Mouse (Mus musculus) forebrain, embryonic 12.5 days (tissue): ENCODE measurements around the gene Ccdc57. TPM values are rescaled to one million over a fixed set of nuclear protein-coding genes. Genes with fewer than 3 reads are reported as not detected.
"Not testable (repeated sequence)": the region's sequence is repeated elsewhere in the genome, so short reads cannot be mapped to it uniquely, and the experiment has no call there.

Source experiments
- ATAC-seq: fragments of 200-750 bp; cut with Nextera tagmentation; 2 replicates; pipeline ENCODE4 v1.8.0; 2017; ENCODE audit warnings: moderate TSS enrichment; ENCODE audit not compliant: low FRiP score
- H3K27ac ChIP-seq: fragments of 300-500 bp; sonication (generic); 2 replicates; pipeline ENCODE4 v1.5.1; 2016; ENCODE audit warnings: mild to moderate bottlenecking
- H3K27me3 ChIP-seq: fragments of 300-500 bp; sonication (generic); 2 replicates; pipeline ENCODE4 v1.6.1; 2016; ENCODE audit warnings: mild to moderate bottlenecking
- H3K36me3 ChIP-seq: fragments of 300-500 bp; sonication (generic); replicated peaks from 2 replicates; pipeline ENCODE4 v1.6.1; 2016; ENCODE audit warnings: mild to moderate bottlenecking
- H3K4me1 ChIP-seq: fragments of 300-500 bp; sonication (generic); 2 replicates; pipeline ENCODE4 v1.6.1; 2016
- H3K4me2 ChIP-seq: fragments of 300-500 bp; sonication (generic); 2 replicates; pipeline ENCODE4 v1.6.1; 2016; ENCODE audit warnings: mild to moderate bottlenecking, moderate library complexity
- H3K4me3 ChIP-seq: fragments of 300-500 bp; sonication (generic); replicated peaks from 2 replicates; pipeline ENCODE4 v1.5.1; 2016; ENCODE audit warnings: mild to moderate bottlenecking
- H3K9ac ChIP-seq: fragments of 300-500 bp; sonication (generic); 2 replicates; pipeline ENCODE4 v1.6.1; 2016; ENCODE audit warnings: mild to moderate bottlenecking
- H3K9me3 ChIP-seq: fragments of 300-500 bp; sonication (generic); 2 replicates; pipeline ENCODE4 v1.6.1; 2016
- WGBS: fragments of 180-500 bp; shearing (Covaris S2); methylation state at CpG from one replicate; pipeline ENCODE4 v1.1.7; 2016; 5-methylcytosine and 5-hydroxymethylcytosine counted together
- polyA plus RNA-seq: library from polyadenylated mRNA; unstranded; fragments of >200 nt; fragmentation: Nextera tagmentation; extraction: Ambion mirVana; gene quantifications from 2 replicates; pipeline ENCODE4 v1.2.1, GENCODE M21; 2016

Ccdc57 gene
- polyA plus RNA-seq, 1 experiment from 2014 or later, result 8.8 TPM

DNA sequence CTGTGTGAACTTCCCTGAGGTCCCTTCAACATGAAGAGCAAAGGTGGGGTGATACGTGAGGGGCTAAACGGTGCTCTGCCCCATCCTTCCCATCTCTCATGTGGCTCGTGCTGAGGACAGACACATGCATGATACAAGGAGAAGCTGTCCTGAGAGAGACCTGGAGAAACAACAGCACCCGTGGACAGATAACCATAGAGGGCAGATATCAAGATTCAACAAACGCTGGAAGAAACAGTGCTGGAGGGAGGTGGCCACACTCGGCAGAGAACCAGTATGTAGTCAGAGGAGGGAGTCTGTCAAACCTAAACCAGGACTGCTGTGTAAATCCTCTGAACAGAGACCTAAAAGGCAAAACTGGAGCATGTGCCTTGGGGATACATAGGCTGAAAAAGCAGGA, 37.2 kb downstream of the Ccdc57 start:
- H3K27me3 ChIP-seq, result no peaks in the 10 kb centered on the region
- H3K9me3 ChIP-seq, result no peaks in the 10 kb centered on the region
- H3K4me3 ChIP-seq, result no peak overlapping the region
- peaks cover 68% of the 10 kb centered on the region for H3K36me3 ChIP-seq
- no peak overlapping the region for H3K4me2 ChIP-seq
- no peak overlapping the region for H3K9ac ChIP-seq
- ATAC-seq, result no peak
- H3K4me1 ChIP-seq, result no peaks in the 10 kb centered on the region
- 95% methylated on average over 6 of the region's 6 CpGs for WGBS
- H3K27ac ChIP-seq, result no peak overlapping the region

DNA sequence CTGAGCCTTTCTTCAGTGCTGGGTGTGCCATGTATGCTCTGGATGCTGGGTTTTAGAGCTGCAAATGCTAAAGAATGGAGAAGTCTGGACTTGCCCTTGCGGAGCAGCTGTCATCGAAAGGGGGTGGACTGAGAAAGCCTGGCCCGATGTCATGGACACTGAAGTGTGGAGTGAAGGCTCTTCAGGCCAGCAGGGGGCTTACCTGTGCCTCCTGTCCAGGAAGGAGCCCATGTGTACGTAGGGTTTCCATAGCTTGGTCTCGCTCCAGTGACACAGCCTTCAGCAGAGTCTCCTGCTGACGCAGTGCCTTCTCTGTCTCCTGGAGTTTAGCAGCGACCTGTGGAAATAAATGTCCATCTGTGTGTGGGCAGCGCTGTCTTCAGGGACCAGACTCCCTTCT, 38.3 kb downstream of the Ccdc57 start:
- no peaks in the 10 kb centered on the region for H3K27me3 ChIP-seq
- H3K9me3 ChIP-seq, result no peaks in the 10 kb centered on the region
- no peak overlapping the region for H3K9ac ChIP-seq
- H3K4me2 ChIP-seq, result no peak overlapping the region
- no peaks in the 10 kb centered on the region for H3K4me1 ChIP-seq
- H3K36me3 ChIP-seq, result peaks cover 75% of the 10 kb centered on the region
- H3K27ac ChIP-seq, result no peak overlapping the region
- H3K4me3 ChIP-seq, result no peak overlapping the region
- no peak for ATAC-seq
- 92% methylated on average over 8 of the region's 8 CpGs for WGBS

GRCm38 (mm10) chr11:120889216-120889615, 43.5 kb downstream of the Ccdc57 start:
- H3K36me3 ChIP-seq, result peaks cover 64% of the 10 kb centered on the region
- no peak overlapping the region for H3K27ac ChIP-seq
- WGBS, result 87% methylated on average over 3 of the region's 3 CpGs
- H3K9ac ChIP-seq, result no peak overlapping the region
- no peaks in the 10 kb centered on the region for H3K4me1 ChIP-seq
- peaks cover 3% of the 10 kb centered on the region; the same call in 1 of the 2 replicates for H3K9me3 ChIP-seq
- no peak overlapping the region for H3K4me3 ChIP-seq
- ATAC-seq, result no peak
- H3K4me2 ChIP-seq, result no peak overlapping the region
- no peaks in the 10 kb centered on the region for H3K27me3 ChIP-seq

GRCm38 (mm10) chr11:120888718-120889117, 44.0 kb downstream of the Ccdc57 start:
- ATAC-seq, result no peak
- H3K4me3 ChIP-seq, result no peak overlapping the region
- H3K4me2 ChIP-seq, result no peak overlapping the region
- no peaks in the 10 kb centered on the region for H3K27me3 ChIP-seq
- peaks cover 3% of the 10 kb centered on the region; the same call in 1 of the 2 replicates for H3K9me3 ChIP-seq
- H3K4me1 ChIP-seq, result no peaks in the 10 kb centered on the region
- H3K9ac ChIP-seq, result no peak overlapping the region
- WGBS, result 90% methylated on average over 5 of the region's 5 CpGs
- no peak overlapping the region for H3K27ac ChIP-seq
- H3K36me3 ChIP-seq, result peaks cover 64% of the 10 kb centered on the region

GRCm38 (mm10) chr11:120887502-120887901, 45.2 kb downstream of the Ccdc57 start:
- Histone ChIP-seq H3K36me3 (peaks cover 60% of the 10 kb centered on the region), H3K4me3 (no peak overlapping the region), H3K27me3 (no peaks in the 10 kb centered on the region), H3K9ac (no peak overlapping the region), H3K27ac (no peak overlapping the region), H3K4me2 (no peak overlapping the region), H3K4me1 (no peaks in the 10 kb centered on the region), H3K9me3 (peaks cover 3% of the 10 kb centered on the region; the same call in 1 of the 2 replicates)
- WGBS, result 90% methylated on average over 5 of the region's 5 CpGs
- ATAC-seq, result no peak

- Histone ChIP-seq H3K4me2 (no peak overlapping the region), H3K4me1 (no peaks in the 10 kb centered on the region), H3K27ac (no peak overlapping the region), H3K9ac (no peak overlapping the region), H3K27me3 (no peaks in the 10 kb centered on the region), H3K36me3 (peaks cover 55% of the 10 kb centered on the region), H3K4me3 (no peak overlapping the region), H3K9me3 (peaks cover 3% of the 10 kb centered on the region; the same call in 1 of the 2 replicates)
- 67% methylated on average over 5 of the region's 5 CpGs for WGBS
- ATAC-seq, result no peak
Measured at GRCm38 (mm10) chr11:120886462-120886861, 46.2 kb downstream of the Ccdc57 start.

- no peak for ATAC-seq
- Histone ChIP-seq H3K27me3 (no peaks in the 10 kb centered on the region), H3K9me3 (peaks cover 3% of the 10 kb centered on the region; the same call in 1 of the 2 replicates), H3K4me2 (no peak overlapping the region), H3K9ac (no peak overlapping the region), H3K27ac (no peak overlapping the region), H3K36me3 (peaks cover 64% of the 10 kb centered on the region), H3K4me3 (no peak overlapping the region), H3K4me1 (no peaks in the 10 kb centered on the region)
- WGBS, result 96% methylated on average over 3 of the region's 3 CpGs
Measured at GRCm38 (mm10) chr11:120883601-120884000, 49.1 kb downstream of the Ccdc57 start.

DNA sequence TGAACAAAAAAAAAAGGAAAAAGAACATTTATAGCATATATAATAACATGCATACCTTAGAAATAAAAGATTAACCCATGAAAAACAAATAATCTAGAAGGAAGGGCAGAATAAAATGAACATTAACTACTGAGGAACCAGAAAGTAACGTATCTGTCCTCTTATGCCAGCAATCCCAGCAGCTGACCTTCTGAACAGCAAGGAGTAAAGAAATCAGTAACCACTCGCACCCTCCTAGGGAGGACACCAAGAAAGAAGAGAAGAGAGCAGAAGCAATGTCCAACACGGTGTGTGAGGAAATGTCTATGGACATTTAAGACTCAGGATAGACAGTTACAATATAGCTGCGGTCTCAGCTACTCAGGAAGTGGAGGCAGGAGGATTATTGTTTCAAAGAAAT, 49.7 kb downstream of the Ccdc57 start:
- H3K4me1 ChIP-seq, result no peaks in the 10 kb centered on the region
- H3K9ac ChIP-seq, result no peak overlapping the region
- no peak for ATAC-seq
- WGBS, result 90% methylated on average over 4 of the region's 4 CpGs
- no peak overlapping the region for H3K4me2 ChIP-seq
- no peaks in the 10 kb centered on the region for H3K27me3 ChIP-seq
- H3K9me3 ChIP-seq, result peaks cover 3% of the 10 kb centered on the region; the same call in 1 of the 2 replicates
- H3K36me3 ChIP-seq, result peaks cover 64% of the 10 kb centered on the region
- no peak overlapping the region for H3K4me3 ChIP-seq
- H3K27ac ChIP-seq, result no peak overlapping the region

GRCm38 (mm10) chr11:120873206-120873605, 59.5 kb downstream of the Ccdc57 start:
- H3K27me3 ChIP-seq, result no peaks in the 10 kb centered on the region
- no peak for ATAC-seq
- H3K4me1 ChIP-seq, result no peaks in the 10 kb centered on the region
- peaks cover 16% of the 10 kb centered on the region; the same call in 1 of the 2 replicates for H3K36me3 ChIP-seq
- H3K9ac ChIP-seq, result no peak overlapping the region
- no peak overlapping the region for H3K4me2 ChIP-seq
- 84% methylated on average over 6 of the region's 6 CpGs for WGBS
- no peak overlapping the region for H3K27ac ChIP-seq
- no peaks in the 10 kb centered on the region for H3K9me3 ChIP-seq
- no peak overlapping the region for H3K4me3 ChIP-seq

GRCm38 (mm10) chr11:120871521-120871920, 61.2 kb downstream of the Ccdc57 start:
- Histone ChIP-seq H3K27ac (no peak overlapping the region), H3K36me3 (0 out of 2 replicates have a peak, but pooled peaks cover 5% of the 10 kb centered on the region)
- ATAC-seq, result no peak

DNA sequence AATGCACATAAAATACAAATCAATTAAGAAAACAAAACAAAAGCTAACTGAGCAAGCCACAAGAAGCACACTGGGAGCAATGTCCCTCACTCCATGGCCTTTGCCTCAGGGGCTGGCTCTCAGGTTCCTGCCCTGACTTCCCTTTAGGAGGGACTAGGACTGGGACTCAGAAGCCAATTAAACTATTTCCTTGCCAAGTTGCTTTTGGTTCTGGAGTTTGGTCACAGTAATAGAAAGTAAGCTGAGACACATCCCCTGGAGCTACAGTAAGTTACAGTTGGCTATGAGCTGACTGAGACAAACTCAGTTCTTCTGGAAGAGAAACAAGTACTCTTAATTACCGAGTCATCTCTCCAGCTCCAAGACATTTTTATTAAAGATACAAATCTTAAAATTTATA, 66.9 kb downstream of the Ccdc57 start:
- no peaks in the 10 kb centered on the region for H3K27me3 ChIP-seq

More at GRCm38 (mm10) chr11:120871521-120871920, 61.2 kb downstream of the Ccdc57 start:
- Histone ChIP-seq H3K27me3 (no peaks in the 10 kb centered on the region), H3K4me1 (no peaks in the 10 kb centered on the region), H3K4me2 (no peak overlapping the region), H3K9ac (no peak overlapping the region), H3K9me3 (no peaks in the 10 kb centered on the region), H3K4me3 (no peak overlapping the region)
- 96% methylated on average over 9 of the region's 9 CpGs for WGBS

GRCm38 (mm10) chr11:120862819-120863218, 69.9 kb downstream of the Ccdc57 start:
- Histone ChIP-seq H3K36me3 (peaks cover 27% of the 10 kb centered on the region; the same call in 1 of the 2 replicates), H3K27me3 (no peaks in the 10 kb centered on the region), H3K4me1 (no peaks in the 10 kb centered on the region), H3K4me3 (no peak overlapping the region), H3K27ac (no peak overlapping the region), H3K9me3 (no peaks in the 10 kb centered on the region), H3K4me2 (no peak overlapping the region), H3K9ac (no peak overlapping the region)
- 79% methylated on average over 10 of the region's 10 CpGs for WGBS
- no peak for ATAC-seq

More for the DNA sequence above, 66.9 kb downstream of the Ccdc57 start:
- 88% methylated on average over 1 of the region's 1 CpGs for WGBS
- H3K4me2 ChIP-seq, result no peak overlapping the region
- no peak overlapping the region for H3K27ac ChIP-seq
- H3K4me3 ChIP-seq, result no peak overlapping the region
- ATAC-seq, result no peak
- H3K9ac ChIP-seq, result no peak overlapping the region
- H3K9me3 ChIP-seq, result no peaks in the 10 kb centered on the region
- H3K4me1 ChIP-seq, result no peaks in the 10 kb centered on the region
- H3K36me3 ChIP-seq, result peaks cover 6% of the 10 kb centered on the region; the same call in 1 of the 2 replicates

GRCm38 (mm10) chr11:120855938-120856337, 76.7 kb downstream of the Ccdc57 start:
- H3K36me3 ChIP-seq, result peaks cover 36% of the 10 kb centered on the region
- H3K27ac ChIP-seq, H3K4me1 ChIP-seq, H3K4me2 ChIP-seq, H3K9ac ChIP-seq, H3K4me3 ChIP-seq, H3K27me3 ChIP-seq, ATAC-seq, H3K9me3 ChIP-seq: not testable (repeated sequence)
- 90% methylated on average over 3 of the region's 3 CpGs for WGBS
